Mouse (Mus musculus): ENCODE measurements around the gene Gm266. TPM values are rescaled to one million over a fixed set of nuclear protein-coding genes. Genes with fewer than 3 reads are reported as not detected.

The Gm266 gene
- total RNA-seq (2015; ENCODE audit: low replicate concordance) (not detected in 2 replicates), total RNA-seq (2017; ENCODE audit: low replicate concordance) (not detected in 2 replicates)

DNA sequence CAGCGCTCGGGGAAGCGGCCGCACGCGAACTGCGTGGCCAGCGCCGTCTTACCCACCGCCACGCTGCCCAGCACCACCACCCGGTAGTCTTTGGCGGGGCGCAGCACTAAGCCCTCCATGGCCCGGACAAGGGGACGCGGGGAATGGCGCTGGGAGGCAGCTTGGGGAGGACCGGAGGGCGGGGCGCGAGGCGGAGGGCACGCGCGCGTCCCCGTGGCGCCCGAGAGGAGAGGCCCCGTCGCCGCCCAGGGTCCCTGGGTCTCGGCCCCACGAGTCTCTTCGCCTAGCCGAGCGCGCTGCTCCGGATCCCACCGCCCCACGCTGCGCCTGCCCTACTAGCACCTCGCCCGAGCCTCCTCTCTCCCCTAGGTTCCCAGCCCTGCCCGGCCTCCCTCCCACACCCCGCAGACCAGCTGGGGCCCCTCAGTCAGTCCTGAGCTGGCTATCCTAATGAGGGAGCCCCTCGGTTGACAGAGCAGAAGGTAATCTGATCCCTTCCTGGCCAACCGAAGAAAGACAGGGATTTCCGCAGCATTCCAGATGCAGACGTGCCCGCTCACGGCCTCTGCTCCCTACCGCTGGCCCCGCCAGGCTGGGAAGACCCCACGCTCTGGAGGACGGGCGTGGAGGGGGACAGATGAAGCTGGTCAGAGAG, at the start of gene Gm266:
TSS of gene Gm266 (minus strand) at position 172 of the 655 bp plus-strand sequence.
- no peak for ATAC-seq (replicated peaks; ENCODE audit: low FRiP score, poor library complexity, severe bottlenecking)

DNA sequence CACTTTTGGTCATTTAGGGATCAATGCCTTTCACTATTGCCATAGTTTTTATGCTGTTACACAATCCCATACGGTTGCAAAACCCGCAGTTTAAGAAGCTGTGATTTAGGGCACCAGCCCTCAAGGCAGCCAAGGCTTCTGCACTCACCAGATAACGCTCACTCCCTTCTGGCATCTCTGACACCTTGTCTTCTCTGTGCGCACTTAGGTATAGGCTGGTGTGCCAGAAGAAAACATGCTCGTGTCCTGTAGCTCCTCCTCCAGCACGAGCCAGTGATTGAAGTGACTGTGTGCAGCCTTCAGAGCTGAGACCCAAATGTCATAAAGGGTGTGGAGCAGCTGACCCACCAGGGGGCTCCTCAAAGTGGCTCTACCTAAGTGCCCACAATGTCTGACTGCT, 49.7 kb upstream of the Gm266 start:
- ATAC-seq (replicated peaks; ENCODE audit: low FRiP score, poor library complexity, severe bottlenecking) = peak; percentile 67

DNA sequence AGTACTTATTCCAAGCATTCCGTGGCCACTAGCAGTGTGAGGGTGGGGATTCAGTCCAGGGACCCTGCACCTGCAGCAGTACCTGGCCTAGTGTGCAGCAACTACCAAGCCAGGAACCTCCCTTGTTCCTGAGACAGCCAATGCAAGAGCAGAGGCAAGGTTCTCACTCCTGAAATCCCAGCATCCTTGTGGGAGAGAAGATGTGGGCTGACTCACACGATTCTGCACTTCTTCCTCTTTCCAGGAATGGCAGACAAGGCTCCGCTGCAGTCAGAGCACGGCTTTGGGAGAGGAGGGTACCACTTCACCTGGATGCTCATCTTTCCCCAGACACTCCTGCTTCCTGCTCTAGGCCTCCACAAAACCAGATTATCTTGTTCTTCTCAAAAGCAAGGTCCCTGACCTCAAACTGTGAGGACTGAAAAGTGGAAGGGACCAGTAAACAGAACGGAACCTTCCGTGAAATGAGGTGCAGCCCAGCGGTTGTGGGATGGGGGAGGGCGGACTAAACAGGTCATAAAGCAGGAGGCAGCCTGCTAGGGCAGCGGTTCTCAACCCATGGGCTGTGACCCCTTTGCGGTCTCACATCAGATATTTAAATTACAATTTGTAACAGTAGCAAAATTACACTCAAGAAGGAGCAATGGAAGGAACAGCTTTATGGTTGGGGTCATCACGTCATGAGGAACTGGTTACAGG, 47.6 kb upstream of the Gm266 start:
- no peak for ATAC-seq (replicated peaks; ENCODE audit: low FRiP score, poor library complexity, severe bottlenecking)

DNA sequence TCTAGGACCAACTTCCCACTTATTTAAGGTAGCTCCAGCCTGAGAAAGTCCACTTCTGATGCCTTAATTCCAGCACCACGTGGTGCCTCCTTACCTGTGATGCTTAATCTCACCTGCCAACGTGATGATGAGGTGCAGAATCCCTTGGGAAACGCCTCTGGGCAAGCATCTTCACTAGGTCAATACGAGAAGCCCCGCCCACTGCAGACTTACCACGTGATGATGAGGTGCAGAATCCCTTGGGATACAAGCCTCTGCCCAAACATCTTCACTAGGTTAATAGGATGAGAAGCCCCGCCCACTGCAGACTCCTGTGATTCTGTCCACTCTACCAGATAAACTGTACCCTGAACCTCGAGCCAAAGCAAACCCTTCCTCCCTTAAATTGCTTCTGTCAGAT, 43.6 kb upstream of the Gm266 start:
- ATAC-seq (replicated peaks; ENCODE audit: low FRiP score, poor library complexity, severe bottlenecking) = no peak

DNA sequence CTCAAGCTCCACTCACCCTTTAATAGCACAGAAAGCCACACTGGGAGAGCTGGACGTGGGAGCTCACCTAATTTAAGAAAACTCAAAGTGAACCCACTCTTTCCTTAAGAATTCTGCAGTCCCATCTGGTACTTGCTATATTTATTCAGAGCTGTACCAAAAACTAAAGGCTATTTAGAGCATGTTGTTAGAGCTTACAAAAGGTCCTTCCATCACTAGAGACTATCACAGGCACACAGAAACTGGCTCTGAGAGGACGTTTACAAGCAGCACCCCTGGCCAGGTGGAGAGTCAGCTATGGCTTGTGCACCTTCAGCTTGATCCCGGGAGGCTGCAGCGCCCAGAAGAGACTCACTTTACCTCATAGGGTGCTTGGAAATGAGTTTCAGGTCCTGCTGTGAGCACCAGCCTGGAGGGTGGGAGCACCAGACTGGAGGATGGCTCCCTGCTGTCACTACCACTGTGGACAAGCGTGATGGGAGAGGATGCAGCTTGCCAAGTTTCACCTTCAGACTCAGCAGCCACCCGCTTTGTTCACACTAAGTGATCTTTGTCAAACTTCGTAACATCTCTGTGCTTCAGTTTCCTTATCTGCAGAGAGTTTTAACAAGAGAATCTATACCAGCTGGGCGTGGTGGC, 42.1 kb upstream of the Gm266 start:
- ATAC-seq (replicated peaks; ENCODE audit: low FRiP score, poor library complexity, severe bottlenecking) = no peak

DNA sequence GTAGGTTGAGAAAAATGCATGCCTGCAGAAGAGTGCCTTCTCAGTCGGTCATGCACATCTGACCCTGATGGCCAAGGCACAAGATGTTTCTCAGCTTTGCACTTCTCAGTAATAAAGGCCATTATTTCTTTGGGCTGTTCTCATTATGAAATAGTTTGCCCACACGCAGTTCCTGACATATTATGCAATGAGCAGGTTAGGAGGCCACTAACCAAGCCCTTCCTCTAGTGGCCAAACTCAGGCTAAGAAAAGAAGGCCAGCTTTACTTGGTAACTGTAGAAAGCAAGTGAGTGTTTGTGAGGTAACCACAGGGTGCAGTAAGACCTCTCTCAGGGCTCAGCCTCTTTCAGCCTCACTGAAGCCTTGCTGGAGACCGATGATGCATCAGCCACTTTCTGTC, 39.3 kb upstream of the Gm266 start:
- ATAC-seq (replicated peaks; ENCODE audit: low FRiP score, poor library complexity, severe bottlenecking) = no peak

DNA sequence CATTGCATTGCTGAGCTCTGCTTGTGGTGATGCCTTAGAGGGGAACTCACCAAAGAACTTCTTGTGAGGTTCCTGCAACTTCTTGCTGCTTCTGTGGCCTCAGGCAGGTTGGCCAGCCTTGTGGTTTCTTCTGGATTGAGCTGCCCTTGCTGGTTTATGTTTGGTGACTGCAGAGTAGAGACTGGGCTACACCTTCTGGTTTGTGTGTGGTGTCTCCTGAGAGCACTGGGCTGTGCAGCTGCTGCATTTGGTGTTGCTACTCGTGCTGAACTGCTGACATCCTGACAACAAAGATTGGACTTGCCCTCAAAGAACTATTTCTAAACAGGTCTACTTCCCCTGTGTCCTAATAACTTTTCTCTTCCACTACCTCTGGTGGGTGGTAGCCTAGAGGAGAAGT, 38.8 kb upstream of the Gm266 start:
- ATAC-seq (replicated peaks; ENCODE audit: low FRiP score, poor library complexity, severe bottlenecking) = no peak

DNA sequence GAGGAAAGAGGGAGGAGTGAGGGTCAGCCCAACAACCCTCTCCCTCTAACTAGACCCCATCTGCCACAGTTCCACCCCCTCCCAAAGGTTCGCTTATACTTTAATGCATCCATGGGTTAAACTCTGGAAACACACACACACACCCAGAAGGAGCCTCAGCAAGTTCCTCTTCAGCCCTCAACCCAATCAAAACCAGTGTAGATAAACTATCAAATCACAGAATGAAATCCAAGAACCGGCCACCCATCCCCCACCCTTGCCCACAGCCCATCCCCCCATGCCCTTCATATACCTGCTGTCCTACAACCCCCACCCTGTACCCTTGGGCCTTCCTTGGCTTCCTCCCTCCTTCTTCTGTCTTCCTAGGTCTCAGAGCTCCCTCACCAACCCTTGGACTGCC, 35.4 kb upstream of the Gm266 start:
- no peak for ATAC-seq (replicated peaks; ENCODE audit: low FRiP score, poor library complexity, severe bottlenecking)

DNA sequence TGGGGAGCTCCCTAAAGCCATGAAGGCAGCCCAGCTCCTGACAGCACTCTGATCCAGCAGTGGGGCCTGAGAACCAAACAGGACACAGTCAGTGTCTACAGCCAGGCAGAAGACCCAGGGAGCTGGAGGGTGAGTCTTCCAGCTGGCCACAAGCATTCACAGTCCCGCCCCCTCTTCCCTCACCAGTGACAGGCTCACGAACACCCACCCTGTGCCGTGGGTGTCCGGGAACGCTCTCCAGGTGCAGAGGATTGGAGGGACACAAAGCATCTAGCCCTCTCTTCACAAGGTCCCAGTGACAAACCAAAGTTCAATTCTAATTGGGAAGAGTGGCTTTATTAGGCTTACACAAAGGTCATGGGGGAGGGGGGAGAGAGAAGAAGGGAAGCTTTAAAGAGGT, 34.2 kb upstream of the Gm266 start:
- ATAC-seq (replicated peaks; ENCODE audit: low FRiP score, poor library complexity, severe bottlenecking) = no peak

DNA sequence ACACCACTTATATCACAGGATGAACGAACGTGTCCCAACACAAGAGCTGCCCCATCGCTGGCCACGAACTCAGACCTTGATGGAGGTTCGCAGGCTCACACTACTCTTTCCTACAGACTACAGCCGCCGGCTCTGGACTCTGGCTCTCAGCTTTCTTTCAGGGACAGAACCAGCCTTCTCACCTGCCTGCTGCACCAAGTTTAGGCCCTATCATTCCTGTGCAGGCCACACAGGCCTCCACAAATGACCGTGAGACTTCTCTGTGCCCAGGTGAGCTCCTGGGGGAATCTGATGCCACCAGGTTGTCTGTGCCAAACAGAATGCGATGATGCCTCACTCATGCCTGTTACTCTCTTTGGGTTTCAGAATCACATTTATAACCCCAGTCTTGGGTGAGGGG, 32.8 kb upstream of the Gm266 start:
- ATAC-seq (replicated peaks; ENCODE audit: low FRiP score, poor library complexity, severe bottlenecking) = peak; percentile 39

DNA sequence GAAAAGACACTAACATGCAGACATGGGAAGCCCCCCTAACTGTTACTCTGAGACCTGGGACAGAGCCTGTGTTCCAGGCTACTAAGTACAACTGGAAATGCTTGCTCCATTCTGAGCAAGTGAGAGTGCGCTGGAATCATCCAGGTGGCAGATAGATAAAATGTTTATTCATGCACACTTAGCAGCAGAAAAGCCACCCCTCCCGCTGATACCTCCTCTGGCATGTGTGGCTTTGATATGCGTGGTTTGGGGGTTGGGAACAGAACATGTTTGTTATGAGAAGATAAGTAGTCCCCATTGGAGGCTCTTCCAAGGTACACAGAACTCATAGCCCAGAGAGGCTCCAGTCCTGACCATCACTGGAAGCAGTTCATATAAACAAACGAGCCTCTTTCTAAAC, 32.3 kb upstream of the Gm266 start:
- ATAC-seq (replicated peaks; ENCODE audit: low FRiP score, poor library complexity, severe bottlenecking) = peak; percentile 74

DNA sequence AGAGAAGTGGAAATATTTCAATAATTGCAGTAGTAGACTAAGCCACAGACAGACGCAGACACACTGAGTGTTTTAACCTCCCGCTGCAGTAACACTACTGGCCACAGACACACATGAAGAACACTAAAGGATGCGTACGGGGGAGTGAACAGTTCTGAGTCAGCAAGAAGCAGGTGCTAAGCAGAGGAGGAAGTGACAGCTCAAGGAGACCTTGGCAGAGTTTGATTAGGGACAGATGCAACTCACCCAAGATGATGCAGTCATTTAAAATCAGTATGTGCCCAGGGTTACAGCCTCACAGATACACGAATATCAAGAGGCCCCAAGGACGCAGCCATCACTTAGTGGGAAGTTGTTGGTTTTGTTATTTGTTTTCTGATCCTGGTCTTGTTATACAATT, 31.2 kb upstream of the Gm266 start:
- peak; percentile 68 for ATAC-seq (replicated peaks; ENCODE audit: low FRiP score, poor library complexity, severe bottlenecking)

DNA sequence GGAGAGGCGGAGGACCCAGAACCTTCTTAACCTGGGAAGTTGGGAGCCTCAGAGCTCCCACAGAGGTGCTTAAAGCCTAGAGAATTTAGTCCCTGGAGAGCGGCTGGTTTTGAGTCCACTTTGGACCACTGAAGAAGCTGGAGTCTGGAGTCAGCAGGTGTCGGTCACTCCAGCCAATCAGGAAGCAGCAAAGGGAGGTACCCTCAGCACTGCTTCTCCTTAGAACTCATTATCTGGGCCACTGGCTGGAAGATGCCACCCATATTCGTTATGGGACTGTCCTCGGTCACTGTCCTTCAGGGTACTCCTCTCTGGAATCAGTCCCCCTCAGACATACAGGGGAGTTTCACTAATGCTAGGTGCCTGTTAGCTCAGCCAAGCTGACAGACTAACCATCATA, 30.3 kb upstream of the Gm266 start:
- no peak for ATAC-seq (replicated peaks; ENCODE audit: low FRiP score, poor library complexity, severe bottlenecking)

DNA sequence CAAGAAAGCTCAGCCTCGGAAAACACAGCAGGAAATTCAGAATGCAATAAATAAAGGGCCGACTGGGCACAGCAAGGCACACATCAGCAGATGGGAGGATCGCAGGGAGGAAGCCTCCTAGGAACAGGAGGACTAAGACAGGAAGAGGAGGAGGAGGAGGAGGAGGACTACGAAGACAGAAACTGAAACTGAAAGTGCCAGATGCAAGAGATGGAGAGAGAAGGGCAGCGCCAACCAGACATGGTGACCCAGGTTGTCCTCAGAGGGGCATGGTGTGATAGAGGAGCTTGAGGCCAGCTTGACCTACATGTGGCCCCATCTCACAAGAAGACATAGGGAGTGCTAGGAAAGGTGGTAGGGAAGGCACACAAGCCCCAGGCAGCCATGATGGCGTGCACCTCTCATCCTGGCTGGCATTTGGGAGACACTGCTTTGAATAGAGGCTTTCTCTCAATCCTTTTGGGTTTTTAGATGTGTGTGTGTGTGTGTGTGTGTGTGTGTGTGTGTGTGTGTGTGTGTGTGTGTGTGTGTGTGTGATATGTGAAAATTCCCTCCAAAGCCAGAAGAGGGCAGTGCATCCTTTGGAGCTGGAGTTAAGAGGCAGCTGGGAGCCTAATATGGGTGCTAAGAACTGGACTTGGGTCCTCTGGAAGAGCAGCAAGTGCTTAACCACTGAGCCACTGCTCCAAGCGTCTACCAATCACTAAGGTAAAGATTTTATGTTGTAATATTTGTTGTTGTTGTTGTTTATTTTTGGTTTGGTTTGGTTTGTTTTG, 29.4 kb upstream of the Gm266 start:
- ATAC-seq (replicated peaks; ENCODE audit: low FRiP score, poor library complexity, severe bottlenecking) = no peak

DNA sequence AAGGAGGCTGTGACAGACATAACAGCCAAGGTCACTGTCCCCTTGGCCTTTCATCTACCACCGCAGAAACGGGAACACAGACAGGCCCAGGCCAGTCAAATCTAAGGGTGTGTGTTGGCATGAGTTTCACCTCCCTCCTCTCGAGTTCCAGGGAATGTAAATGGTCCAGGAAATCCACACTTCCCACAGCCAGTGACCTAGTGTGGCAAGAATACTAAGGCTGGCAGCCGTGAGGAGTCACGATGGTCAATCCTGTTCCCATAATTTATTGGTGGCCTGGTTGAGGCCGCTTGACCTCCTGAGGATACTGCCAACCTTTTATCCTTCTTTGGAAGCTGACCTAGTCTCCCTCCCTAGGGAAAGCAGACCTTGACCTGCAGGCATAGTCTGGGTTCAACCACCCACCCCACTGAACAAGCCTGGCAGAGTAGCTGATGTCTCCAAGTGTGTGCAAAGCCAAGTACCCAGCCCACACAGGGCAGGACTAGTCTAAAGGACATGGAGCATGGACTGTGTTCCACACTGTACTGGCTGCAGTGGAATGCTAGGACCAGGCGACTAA, 28.7 kb upstream of the Gm266 start:
- no peak for ATAC-seq (replicated peaks; ENCODE audit: low FRiP score, poor library complexity, severe bottlenecking)

DNA sequence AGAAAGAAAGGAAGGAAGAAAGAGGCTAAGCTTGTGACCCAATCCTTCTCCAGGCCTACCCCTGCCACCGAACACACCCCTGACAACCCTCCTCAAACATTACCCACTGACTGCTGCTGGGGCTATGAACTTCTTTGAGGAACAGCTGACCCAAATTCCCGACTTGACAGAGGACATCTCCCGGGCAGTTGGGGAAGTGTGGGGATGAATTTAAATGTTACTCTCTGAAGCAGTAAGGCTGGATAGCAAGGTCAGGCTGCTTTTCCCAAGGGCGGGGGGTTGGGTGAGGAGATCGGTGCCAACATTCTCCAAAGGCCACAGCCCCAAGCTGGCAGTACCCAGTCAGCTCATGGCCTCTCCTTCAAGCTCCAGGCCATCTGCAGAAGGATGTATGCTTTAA, 28.1 kb upstream of the Gm266 start:
- no peak for ATAC-seq (replicated peaks; ENCODE audit: low FRiP score, poor library complexity, severe bottlenecking)

DNA sequence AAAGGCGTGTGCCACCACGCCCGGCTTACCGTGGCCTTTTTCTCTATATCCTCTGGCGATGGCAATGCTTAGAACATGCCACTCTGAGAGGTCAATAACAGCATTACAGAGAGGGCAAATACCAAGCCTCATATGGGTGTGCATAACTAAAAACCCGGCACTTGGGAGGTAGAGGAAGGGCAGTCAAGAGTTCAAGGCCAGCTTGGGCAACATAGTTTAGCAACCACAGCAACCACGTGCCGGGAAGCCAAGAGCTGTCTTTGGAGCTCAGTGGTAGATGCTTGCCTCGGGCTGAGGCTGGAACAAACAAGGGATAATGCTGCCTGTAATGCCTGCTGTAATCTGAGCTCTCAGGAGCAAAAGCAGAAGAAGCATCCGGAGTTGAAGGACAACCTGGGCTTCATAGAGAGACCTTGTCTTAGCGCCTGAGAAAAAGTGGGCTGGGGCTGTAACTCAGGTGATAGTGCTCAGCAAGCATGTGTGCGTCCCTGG, 27.0 kb upstream of the Gm266 start:
- no peak for ATAC-seq (replicated peaks; ENCODE audit: low FRiP score, poor library complexity, severe bottlenecking)

DNA sequence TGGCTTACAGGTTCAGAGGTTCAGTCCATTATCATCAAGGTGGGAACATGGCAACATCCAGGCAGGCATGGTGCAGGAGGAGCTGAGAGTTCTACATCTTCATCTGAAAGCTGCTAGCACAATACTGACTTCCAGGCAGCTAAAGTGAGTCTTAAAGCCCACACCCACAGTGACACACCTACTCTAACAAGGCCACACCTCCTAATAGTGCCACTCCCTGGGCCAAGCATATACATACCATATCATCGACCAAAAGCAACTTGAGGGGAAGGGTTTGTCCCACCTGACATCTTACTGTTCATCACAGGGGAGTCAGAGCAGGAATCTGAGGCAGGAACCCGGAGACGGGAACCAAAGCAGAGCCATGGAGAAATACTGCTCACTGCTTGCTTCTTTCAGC, 22.8 kb upstream of the Gm266 start:
- peak; percentile 20; the same call in 1 of the 2 replicates for ATAC-seq (replicated peaks; ENCODE audit: low FRiP score, poor library complexity, severe bottlenecking)

DNA sequence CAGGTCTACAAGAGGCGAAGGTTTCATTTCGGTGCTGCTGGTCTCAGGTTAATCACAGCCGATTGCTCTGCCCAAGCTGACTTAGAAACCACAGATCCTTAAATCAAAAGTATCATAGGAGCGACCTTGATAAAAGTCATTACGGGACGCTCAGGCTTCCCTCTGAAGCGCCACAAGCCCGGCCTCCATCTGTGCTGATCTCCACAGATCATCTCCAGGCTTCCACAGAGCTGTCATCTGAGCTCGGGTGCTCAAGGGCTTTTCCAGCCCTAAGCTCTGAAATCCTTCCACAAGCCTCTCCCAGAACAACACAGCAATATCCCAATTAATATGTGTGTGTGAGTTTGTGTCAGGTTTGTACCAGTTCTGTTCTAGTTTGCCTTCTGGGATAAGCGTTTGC, 22.3 kb upstream of the Gm266 start:
- 0 out of 2 replicates have a peak, but pooled peaks have one; percentile 18 for ATAC-seq (replicated peaks; ENCODE audit: low FRiP score, poor library complexity, severe bottlenecking)

DNA sequence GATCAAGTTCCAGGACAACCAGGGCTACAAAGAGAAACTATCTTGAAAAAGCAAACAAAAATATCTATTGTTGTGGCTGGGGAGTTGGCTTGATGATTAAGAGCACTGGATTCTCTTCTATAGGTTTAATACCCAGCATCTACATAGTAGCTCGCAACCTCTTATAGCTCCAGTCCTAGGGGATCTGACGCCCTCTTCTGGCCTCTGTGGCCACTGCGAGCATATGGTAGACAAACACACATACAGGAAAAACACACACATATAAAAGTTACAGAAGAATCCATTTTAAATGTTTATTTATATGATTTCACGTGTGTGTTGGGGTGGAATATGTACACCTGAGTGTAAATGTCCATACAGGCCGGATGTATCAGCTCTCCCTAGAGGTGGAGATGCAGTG, 21.4 kb upstream of the Gm266 start:
- ATAC-seq (replicated peaks; ENCODE audit: low FRiP score, poor library complexity, severe bottlenecking) = no peak

Measured in erythroblast, adult 5-6 weeks (primary cell).